Mouse (Mus musculus) embryonic facial prominence, embryonic 12.5 days (tissue): ENCODE data around the gene Dpp10. TPM values are rescaled to one million over a fixed set of nuclear protein-coding genes. Genes with fewer than 3 reads are reported as not detected.

ENCODE experiments used
- ATAC-seq: fragments of 200-750 bp; cut with Nextera tagmentation; 2 replicates; pipeline ENCODE4 v1.8.0; 2017; ENCODE audit not compliant: insufficient number of reproducible peaks, insufficient read depth, low FRiP score, low TSS enrichment
- H3K27ac ChIP-seq: fragments of 300-500 bp; sonication (generic); 2 replicates; pipeline ENCODE4 v1.5.1; 2016; ENCODE audit warnings: mild to moderate bottlenecking
- H3K27me3 ChIP-seq: fragments of 300-500 bp; sonication (generic); 2 replicates; pipeline ENCODE4 v1.6.1; 2016; ENCODE audit warnings: mild to moderate bottlenecking, moderate library complexity
- H3K36me3 ChIP-seq: fragments of 300-500 bp; sonication (generic); 2 replicates; pipeline ENCODE4 v1.6.1; 2016; ENCODE audit warnings: mild to moderate bottlenecking
- H3K4me1 ChIP-seq: fragments of 300-500 bp; sonication (generic); 2 replicates; pipeline ENCODE4 v1.6.1; 2016
- H3K4me2 ChIP-seq: fragments of 300-500 bp; sonication (generic); replicated peaks from 2 replicates; pipeline ENCODE4 v1.6.1; 2016; ENCODE audit warnings: mild to moderate bottlenecking, moderate library complexity
- H3K4me3 ChIP-seq: fragments of 300-500 bp; sonication (generic); 2 replicates; pipeline ENCODE4 v1.5.1; 2016; ENCODE audit warnings: mild to moderate bottlenecking
- H3K9ac ChIP-seq: fragments of 300-500 bp; sonication (generic); 2 replicates; pipeline ENCODE4 v1.6.1; 2016; ENCODE audit warnings: mild to moderate bottlenecking, moderate library complexity
- H3K9me3 ChIP-seq: fragments of 300-500 bp; sonication (generic); 2 replicates; pipeline ENCODE4 v1.6.1; 2016; ENCODE audit warnings: mild to moderate bottlenecking, moderate library complexity
- WGBS: fragments of 180-500 bp; shearing (Covaris S2); methylation state at CpG from one replicate; pipeline ENCODE4 v1.1.7; 2016; 5-methylcytosine and 5-hydroxymethylcytosine counted together
- polyA plus RNA-seq: library from polyadenylated mRNA; unstranded; fragments of >200 nt; fragmentation: Nextera tagmentation; extraction: Ambion mirVana; gene quantifications from 2 replicates; pipeline ENCODE4 v1.2.1, GENCODE M21; 2016

Dpp10 gene
- 0.51 and 0.54 TPM in 2 replicates for polyA plus RNA-seq

DNA sequence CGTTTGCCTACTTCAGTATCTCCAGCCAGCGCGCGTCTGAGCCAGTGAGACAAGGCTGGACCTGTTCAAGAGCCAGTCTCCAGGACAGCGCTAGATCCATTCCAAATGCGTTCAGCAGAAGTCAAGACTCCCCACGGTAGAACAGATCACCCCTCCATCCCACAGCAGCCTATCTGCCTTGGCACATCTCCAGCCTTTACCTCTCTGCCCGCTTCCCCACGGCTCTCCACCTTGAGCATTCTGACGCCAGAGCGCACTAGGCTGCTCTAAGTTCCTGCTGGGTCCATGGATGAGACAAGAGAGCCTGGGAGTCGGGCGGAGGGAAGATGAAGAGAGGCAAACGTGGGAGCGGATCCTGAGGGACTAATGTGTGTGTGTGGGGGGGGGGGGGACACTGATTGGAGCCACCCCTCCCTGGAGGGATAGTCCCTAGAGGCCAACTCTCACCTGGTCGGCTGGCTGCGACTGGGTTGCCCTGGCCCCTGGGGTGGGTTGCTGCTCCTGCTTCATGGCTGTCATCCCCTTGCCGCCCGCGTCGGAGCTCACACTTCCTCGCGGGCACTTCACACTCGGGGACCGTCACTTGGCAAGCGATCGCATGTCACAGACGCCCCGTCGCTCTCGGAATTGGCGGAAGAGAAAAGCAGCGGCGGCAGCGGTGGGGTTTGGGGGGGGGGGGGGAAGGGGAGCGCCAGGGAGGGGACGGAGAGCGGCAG lies at the start of gene Dpp10:
Gene Dpp10, minus strand, starts transcription at position 635 of the 716 bp plus-strand sequence.
- Histone ChIP-seq H3K27ac (no peak within 1 kb of the TSS), H3K36me3 (no peaks in the 10 kb centered on the region), H3K4me2 (peak within 1 kb of the TSS; percentile 93), H3K4me1 (0 out of 2 replicates have a peak, but pooled peaks cover 4% of the 10 kb centered on the region), H3K4me3 (peak within 1 kb of the TSS; percentile 48), H3K27me3 (peaks cover 48% of the 10 kb centered on the region), H3K9ac (peak within 1 kb of the TSS; percentile 36), H3K9me3 (no peaks in the 10 kb centered on the region)
- WGBS: under 1% methylated on average over 27 of the region's 38 CpGs
- peak; percentile 66; the same call in 1 of the 2 replicates for ATAC-seq

DNA sequence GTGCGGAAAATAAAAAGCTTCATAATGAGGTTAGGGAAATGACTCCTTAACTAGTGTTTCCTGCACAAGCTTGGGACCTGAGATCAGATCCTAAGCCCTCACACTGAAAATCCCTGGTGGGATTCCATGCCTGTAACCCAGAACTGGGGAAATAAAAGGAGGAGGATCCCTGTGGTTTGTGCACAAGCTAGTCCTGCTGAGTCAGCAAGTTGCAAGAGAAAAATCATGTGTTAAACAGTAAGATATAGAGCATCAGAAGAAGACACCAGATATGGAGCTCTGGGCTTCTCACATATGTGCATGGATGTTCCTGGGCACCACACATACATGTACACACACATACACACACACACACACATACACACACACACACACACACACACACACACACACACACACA lies 3.2 kb upstream of the Dpp10 start:
- Histone ChIP-seq H3K4me3 (no peak overlapping the region), H3K27me3 (peaks cover 37% of the 10 kb centered on the region), H3K36me3 (no peaks in the 10 kb centered on the region), H3K9me3 (no peaks in the 10 kb centered on the region), H3K4me1 (0 out of 2 replicates have a peak, but pooled peaks cover 4% of the 10 kb centered on the region), H3K9ac (no peak overlapping the region), H3K4me2 (no peak overlapping the region), H3K27ac (no peak overlapping the region)
- WGBS: 85% methylated on average over 1 of the region's 1 CpGs
- no peak for ATAC-seq

DNA sequence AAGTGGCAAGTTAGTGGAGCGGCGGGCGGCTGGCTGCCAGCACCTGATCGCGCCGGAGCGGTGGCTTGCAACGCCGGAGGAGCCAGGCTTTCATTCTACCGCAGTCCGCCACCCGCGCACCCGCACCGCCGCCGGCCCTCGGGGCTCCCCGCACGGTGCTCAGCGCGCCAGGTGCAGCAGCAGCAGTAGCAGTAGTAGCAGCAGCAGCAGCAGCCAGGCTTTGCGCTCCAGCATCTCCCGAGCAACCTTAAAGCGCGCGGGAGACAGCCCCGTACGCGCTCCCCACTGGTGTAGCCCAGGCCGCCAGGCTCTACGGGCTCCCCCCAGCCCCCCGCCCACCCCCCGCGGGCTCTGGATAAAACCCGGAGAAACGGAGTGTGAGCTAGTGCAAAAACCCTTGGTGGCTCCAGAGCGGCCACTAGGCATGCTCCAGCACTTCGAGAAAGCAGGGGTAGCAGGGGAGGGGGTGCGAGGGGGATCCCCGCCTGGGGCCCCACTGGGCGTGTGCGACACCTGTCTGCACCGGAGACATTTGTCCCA lies 472 bp upstream of the Dpp10 start:
- H3K9me3 ChIP-seq: no peaks in the 10 kb centered on the region
- H3K4me1 ChIP-seq: 0 out of 2 replicates have a peak, but pooled peaks cover 4% of the 10 kb centered on the region
- ATAC-seq: peak; percentile 84
- H3K4me3 ChIP-seq: peak overlapping the region; percentile 48
- H3K4me2 ChIP-seq: peak overlapping the region; percentile 93
- H3K36me3 ChIP-seq: no peaks in the 10 kb centered on the region
- under 1% methylated on average over 37 of the region's 44 CpGs for WGBS
- no peak overlapping the region for H3K27ac ChIP-seq
- H3K27me3 ChIP-seq: peaks cover 48% of the 10 kb centered on the region
- H3K9ac ChIP-seq: peak overlapping the region; percentile 36

DNA sequence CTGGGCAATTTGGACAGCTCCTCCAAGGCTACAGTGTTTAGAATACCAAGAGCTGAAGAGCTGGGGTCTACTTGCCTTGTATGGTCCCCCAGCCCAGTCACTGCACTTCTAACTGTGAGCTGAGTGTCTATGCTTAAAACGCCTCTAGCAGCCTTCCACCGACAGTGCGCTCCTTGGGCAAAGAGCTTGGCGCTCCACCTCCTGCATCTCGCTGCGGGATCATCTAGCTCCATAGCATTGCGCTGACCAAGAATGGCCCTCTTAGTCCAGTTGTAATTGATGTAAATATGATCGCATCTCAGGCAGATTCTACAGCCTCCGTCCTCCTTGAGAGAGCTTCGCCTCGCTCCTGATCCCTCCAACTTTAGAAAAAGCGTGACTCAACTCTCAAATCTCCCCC lies 1.2 kb downstream of the Dpp10 start:
- ATAC-seq: no peak
- no peak overlapping the region for H3K4me3 ChIP-seq
- H3K27me3 ChIP-seq: peaks cover 48% of the 10 kb centered on the region
- H3K4me1 ChIP-seq: 0 out of 2 replicates have a peak, but pooled peaks cover 4% of the 10 kb centered on the region
- no peaks in the 10 kb centered on the region for H3K36me3 ChIP-seq
- WGBS: 15% methylated on average over 12 of the region's 12 CpGs
- no peaks in the 10 kb centered on the region for H3K9me3 ChIP-seq
- H3K27ac ChIP-seq: no peak overlapping the region
- no peak overlapping the region for H3K9ac ChIP-seq
- H3K4me2 ChIP-seq: no peak overlapping the region; the same call in 1 of the 2 replicates

DNA sequence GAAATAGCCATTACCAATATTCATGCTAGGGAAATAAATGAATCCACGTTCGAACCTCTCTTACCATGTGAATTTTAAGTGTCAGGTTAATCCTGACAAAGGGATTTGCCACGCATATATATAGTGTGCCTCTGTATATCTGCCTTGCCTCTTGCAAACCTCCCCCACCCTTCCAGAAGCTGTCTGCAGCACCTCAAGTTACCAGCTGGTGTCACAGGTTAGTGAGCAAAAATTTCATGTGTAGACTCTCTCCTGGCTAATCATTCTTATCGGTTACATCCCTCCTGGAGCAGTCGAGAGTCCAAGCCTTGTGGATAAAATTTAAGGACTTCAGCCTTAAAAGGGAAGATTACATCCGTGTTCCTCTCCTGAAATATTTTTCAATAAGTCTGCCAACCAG lies 1.9 kb downstream of the Dpp10 start:
- H3K4me3 ChIP-seq: no peak overlapping the region
- WGBS: 58% methylated on average over 6 of the region's 6 CpGs
- no peak overlapping the region for H3K9ac ChIP-seq

DNA sequence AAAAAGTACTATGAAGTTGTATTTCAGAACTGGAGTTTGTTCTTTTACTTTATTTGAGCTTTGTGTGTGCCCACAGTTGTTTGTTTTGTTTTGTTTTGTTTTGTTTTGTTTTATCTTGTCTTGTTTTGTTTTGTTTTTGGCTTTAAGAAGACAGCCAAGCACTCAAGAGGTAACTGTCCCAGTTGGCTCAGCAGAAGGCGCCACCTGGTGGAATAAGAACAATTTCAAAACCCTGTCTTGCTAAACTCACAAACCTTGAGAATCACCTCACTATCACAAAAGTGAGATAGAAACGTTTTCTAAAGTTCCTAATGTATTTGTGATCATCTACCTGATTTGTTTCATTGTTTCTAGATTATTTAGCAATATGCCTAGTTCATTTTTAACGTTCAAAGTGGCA lies 3.8 kb downstream of the Dpp10 start:
- Histone ChIP-seq H3K9ac (no peak overlapping the region), H3K27ac (no peak overlapping the region), H3K4me2 (no peak overlapping the region), H3K4me3 (no peak overlapping the region), H3K4me1 (0 out of 2 replicates have a peak, but pooled peaks cover 4% of the 10 kb centered on the region), H3K36me3 (no peaks in the 10 kb centered on the region), H3K27me3 (peaks cover 40% of the 10 kb centered on the region), H3K9me3 (no peaks in the 10 kb centered on the region)
- 2% methylated on average over 3 of the region's 3 CpGs for WGBS
- ATAC-seq: no peak

More for the DNA sequence above, 1.9 kb downstream of the Dpp10 start:
- ATAC-seq: no peak
- Histone ChIP-seq H3K36me3 (no peaks in the 10 kb centered on the region), H3K4me2 (no peak overlapping the region), H3K27me3 (peaks cover 48% of the 10 kb centered on the region), H3K4me1 (0 out of 2 replicates have a peak, but pooled peaks cover 4% of the 10 kb centered on the region), H3K27ac (no peak overlapping the region), H3K9me3 (no peaks in the 10 kb centered on the region)

DNA sequence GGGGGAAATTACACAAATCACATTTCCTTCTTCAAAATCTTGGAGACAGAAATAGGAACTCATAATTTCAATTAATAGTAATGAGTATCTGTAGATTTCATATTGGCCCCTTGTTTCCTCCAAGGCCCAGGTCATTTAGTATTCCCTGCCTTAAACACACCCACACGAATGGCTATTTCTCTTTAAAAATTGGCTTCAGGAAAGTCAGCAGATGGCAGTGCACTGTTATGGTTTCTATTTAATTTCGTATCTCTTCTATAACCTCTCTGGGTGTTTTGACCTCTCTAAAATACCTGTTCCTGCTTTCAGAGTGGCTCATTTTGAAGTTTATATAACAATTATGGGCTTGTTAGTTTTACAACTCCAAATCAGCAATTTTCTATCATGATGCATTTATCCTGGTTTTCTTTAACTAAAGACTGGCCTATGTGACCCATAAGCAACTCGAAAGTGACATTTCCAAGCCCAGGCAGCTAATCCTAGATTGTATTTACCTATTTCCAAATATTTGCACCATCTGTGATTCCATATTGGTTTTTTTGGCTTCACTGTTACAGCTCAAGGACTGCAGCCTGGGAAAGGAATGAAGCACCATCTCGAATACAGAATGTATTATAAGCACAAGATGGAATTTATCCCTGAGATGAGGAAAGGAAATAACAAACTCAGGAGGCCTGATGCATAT lies 9.9 kb downstream of the Dpp10 start:
- Histone ChIP-seq H3K27ac (no peak overlapping the region), H3K36me3 (no peaks in the 10 kb centered on the region)
- WGBS: 66% methylated on average over 4 of the region's 4 CpGs

DNA sequence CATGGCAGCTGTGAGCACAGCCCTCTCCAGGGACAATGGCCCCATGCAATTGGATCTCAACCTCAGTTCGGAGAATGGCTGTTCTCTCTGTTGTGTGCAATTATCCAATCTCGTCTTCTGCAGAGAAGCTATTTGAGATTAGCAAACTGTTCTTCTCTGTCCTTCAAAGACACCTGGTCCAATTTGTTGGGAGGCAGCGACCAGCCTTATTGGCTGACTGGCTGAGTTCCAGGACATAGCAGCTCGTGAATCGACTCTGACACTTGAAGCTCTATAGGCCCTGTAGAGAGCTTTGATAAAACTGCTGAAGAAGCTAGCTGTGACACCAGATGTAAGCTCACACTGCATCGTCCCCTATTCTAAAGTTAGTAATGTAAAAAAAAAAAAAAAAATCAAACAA lies 12.7 kb downstream of the Dpp10 start:
- no peaks in the 10 kb centered on the region for H3K36me3 ChIP-seq
- no peak overlapping the region for H3K9ac ChIP-seq
- H3K4me3 ChIP-seq: no peak overlapping the region
- no peaks in the 10 kb centered on the region for H3K27me3 ChIP-seq
- WGBS: 61% methylated on average over 6 of the region's 6 CpGs
- H3K4me1 ChIP-seq: no peaks in the 10 kb centered on the region
- no peaks in the 10 kb centered on the region for H3K9me3 ChIP-seq
- no peak for ATAC-seq
- H3K27ac ChIP-seq: no peak overlapping the region
- H3K4me2 ChIP-seq: no peak overlapping the region

More for the DNA sequence above, 9.9 kb downstream of the Dpp10 start:
- H3K9ac ChIP-seq: no peak overlapping the region
- no peaks in the 10 kb centered on the region for H3K4me1 ChIP-seq
- no peak overlapping the region for H3K4me2 ChIP-seq
- H3K27me3 ChIP-seq: no peaks in the 10 kb centered on the region
- no peaks in the 10 kb centered on the region for H3K9me3 ChIP-seq
- no peak overlapping the region for H3K4me3 ChIP-seq
- no peak for ATAC-seq

DNA sequence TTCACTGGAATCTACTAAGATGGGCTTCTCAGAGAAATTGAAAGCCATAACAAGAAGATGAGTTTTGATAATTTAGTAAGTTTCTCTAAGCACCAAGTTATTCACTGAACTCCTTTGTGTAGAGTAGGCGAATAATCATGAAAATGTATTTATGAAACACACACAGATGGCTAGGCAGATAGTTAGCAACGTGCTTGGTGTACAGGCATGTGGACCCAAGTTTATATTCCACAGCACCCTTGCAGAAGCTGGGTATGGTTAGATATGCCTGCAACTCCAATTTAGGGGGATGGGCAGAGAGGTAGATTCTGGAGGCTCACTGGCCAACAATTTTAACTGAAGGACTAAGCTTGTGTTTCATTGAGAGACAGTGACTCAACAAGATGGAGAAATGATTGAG lies 13.4 kb downstream of the Dpp10 start:
- H3K9ac ChIP-seq: no peak overlapping the region
- no peaks in the 10 kb centered on the region for H3K9me3 ChIP-seq
- no peaks in the 10 kb centered on the region for H3K36me3 ChIP-seq
- H3K4me2 ChIP-seq: no peak overlapping the region
- H3K27ac ChIP-seq: no peak overlapping the region
- no peaks in the 10 kb centered on the region for H3K4me1 ChIP-seq
- no peaks in the 10 kb centered on the region for H3K27me3 ChIP-seq
- no peak for ATAC-seq
- 79% methylated on average over 2 of the region's 2 CpGs for WGBS
- H3K4me3 ChIP-seq: no peak overlapping the region

DNA sequence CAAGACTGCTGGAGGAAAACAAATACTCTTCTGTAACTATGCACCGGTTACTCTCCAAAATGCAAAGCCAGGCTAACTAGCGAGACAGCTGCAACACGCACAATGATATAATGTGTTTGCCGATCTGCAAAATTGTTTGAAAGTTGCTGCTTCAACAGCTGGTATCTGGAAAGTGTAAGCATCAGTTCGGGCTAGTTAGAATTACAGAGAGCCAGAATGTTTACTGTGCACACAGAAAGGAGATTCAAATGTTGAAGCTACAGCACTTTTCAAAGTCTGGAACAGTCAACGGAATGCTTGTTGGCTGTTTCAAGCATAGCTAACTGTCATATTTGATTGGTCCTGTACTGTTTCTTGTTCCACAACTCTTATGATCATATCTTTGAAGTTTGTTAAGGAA lies 42.6 kb downstream of the Dpp10 start:
- 67% methylated on average over 6 of the region's 6 CpGs for WGBS
- H3K4me1 ChIP-seq: no peaks in the 10 kb centered on the region
- no peaks in the 10 kb centered on the region for H3K36me3 ChIP-seq
- H3K4me2 ChIP-seq: no peak overlapping the region
- no peak for ATAC-seq
- no peak overlapping the region for H3K4me3 ChIP-seq
- H3K9ac ChIP-seq: no peak overlapping the region
- no peaks in the 10 kb centered on the region for H3K27me3 ChIP-seq
- no peaks in the 10 kb centered on the region for H3K9me3 ChIP-seq
- no peak overlapping the region for H3K27ac ChIP-seq

DNA sequence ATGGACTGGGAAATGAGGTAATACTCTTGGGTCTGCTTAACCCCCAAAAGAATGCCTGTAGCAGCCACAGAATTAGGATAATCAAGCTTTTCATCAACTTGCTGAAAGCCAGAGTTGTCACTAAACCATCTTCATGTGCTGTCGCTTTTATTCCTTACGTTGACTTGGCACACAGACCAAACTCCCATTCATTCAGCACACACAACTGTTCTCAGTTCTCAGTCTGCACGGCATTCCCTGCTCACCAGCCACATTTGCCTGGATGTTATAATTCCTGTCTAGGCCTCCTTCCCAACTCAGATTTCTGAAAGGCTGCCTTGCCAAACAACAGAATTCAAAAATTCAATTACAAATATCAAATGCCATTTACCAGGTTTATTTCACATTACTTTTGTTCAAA lies 49.6 kb downstream of the Dpp10 start:
- no peaks in the 10 kb centered on the region for H3K27me3 ChIP-seq
- H3K36me3 ChIP-seq: no peaks in the 10 kb centered on the region
- H3K4me3 ChIP-seq: no peak overlapping the region
- H3K27ac ChIP-seq: no peak overlapping the region
- no peak overlapping the region for H3K4me2 ChIP-seq
- H3K9ac ChIP-seq: no peak overlapping the region
- 73% methylated on average over 3 of the region's 3 CpGs for WGBS
- H3K4me1 ChIP-seq: no peaks in the 10 kb centered on the region
- no peak for ATAC-seq
- H3K9me3 ChIP-seq: no peaks in the 10 kb centered on the region
